Mouse (Mus musculus) myocyte (in vitro differentiated cells): ENCODE measurements at regions not wholly inside any gene's neighbourhood (a gene's known extent, or its start where the extent isn't known, plus 50 kb on each side); places are given as distances from the start of the nearest gene placed in this dataset.

Experiments
- CEBPB ChIP-seq: IDR thresholded peaks from 2 replicates; pipeline ENCODE4 v1.6.1; 2011; ENCODE audit warnings: mild to moderate bottlenecking, moderate library complexity; ENCODE audit not compliant: poor library complexity, insufficient read depth, severe bottlenecking
- MAX ChIP-seq: IDR thresholded peaks from one replicate; pipeline ENCODE4 v1.6.1; 2011; ENCODE audit warnings: low read depth, mild to moderate bottlenecking, control low read depth
- MYOG ChIP-seq, 3 experiments: IDR thresholded peaks; one replicate each; pipeline ENCODE4 v1.6.1; 2011; ENCODE audit warnings: control low read depth in 2 of 3, low read depth in 2 of 3, mild to moderate bottlenecking in 2 of 3; ENCODE audit not compliant: insufficient read length in 2 of 3, control insufficient read depth in 1 of 3, insufficient read depth in 1 of 3
- POLR2A ChIP-seq: IDR thresholded peaks from one replicate; pipeline ENCODE4 v1.6.1; 2011; ENCODE audit warnings: low read depth, mild to moderate bottlenecking, control low read depth, moderate library complexity; ENCODE audit not compliant: insufficient read length
- REST ChIP-seq: IDR thresholded peaks from one replicate; pipeline ENCODE4 v1.6.1; 2011; ENCODE audit warnings: mild to moderate bottlenecking, control low read depth, moderate library complexity; ENCODE audit not compliant: insufficient read depth, insufficient read length
- TCF12 ChIP-seq: IDR thresholded peaks from one replicate; pipeline ENCODE4 v1.6.1; 2011; ENCODE audit warnings: mild to moderate bottlenecking, control low read depth; ENCODE audit not compliant: poor library complexity, insufficient read depth, severe bottlenecking
- TCF3 ChIP-seq: IDR thresholded peaks from one replicate; pipeline ENCODE4 v1.6.1; 2011; ENCODE audit warnings: low read depth, control low read depth; ENCODE audit not compliant: insufficient read length
- USF1 ChIP-seq: IDR thresholded peaks from one replicate; pipeline ENCODE4 v1.6.1; 2011; ENCODE audit warnings: low read depth, mild to moderate bottlenecking, control low read depth, moderate library complexity

GRCm38 (mm10) chr4:6600766-6601367, 1638.0 kb downstream of the Car8 start:
- TF ChIP-seq MAX: no peak
- no peak for TF ChIP-seq USF1
- TF ChIP-seq POLR2A: no peak
- no peak for TF ChIP-seq MYOG (IDR thresholded peaks at IDR 0.05; ENCODE audit: control insufficient read depth in 1 of 3, insufficient read depth in 1 of 3, insufficient read length in 2 of 3, low read depth in 2 of 3)
- no peak for TF ChIP-seq REST
- no peak for TF ChIP-seq CEBPB
- no peak for TF ChIP-seq TCF3
- no peak for TF ChIP-seq TCF12
